Mouse (Mus musculus) forebrain, postnatal 0 days (tissue): ENCODE results near the gene Rfc4. TPM values are rescaled to one million over a fixed set of nuclear protein-coding genes. Genes with fewer than 3 reads are reported as not detected.

Experiments used
- ATAC-seq: fragments of 200-750 bp; cut with Nextera tagmentation; 2 replicates; pipeline ENCODE4 v1.8.0; 2017; ENCODE audit warnings: mild to moderate bottlenecking, moderate library complexity
- DNase-seq: peaks from one replicate; pipeline ENCODE4 v3.0.0-alpha.2; 2015
- H3K27ac ChIP-seq: fragments of 300-500 bp; sonication (generic); 2 replicates; pipeline ENCODE4 v1.5.1; 2014; ENCODE audit warnings: low read depth, mild to moderate bottlenecking, antibody characterized with exemption, low read length, moderate library complexity, mixed read lengths
- H3K27me3 ChIP-seq: fragments of 300-500 bp; sonication (generic); 2 replicates; pipeline ENCODE4 v1.6.1; 2014; ENCODE audit warnings: mild to moderate bottlenecking, low read length, mixed read lengths; ENCODE audit not compliant: insufficient read depth
- H3K36me3 ChIP-seq: fragments of 300-500 bp; sonication (generic); 2 replicates; pipeline ENCODE4 v1.6.1; 2014; ENCODE audit warnings: mild to moderate bottlenecking, moderate library complexity; ENCODE audit not compliant: insufficient read depth
- H3K4me1 ChIP-seq: fragments of 300-500 bp; sonication (generic); 2 replicates; pipeline ENCODE4 v1.6.1; 2014; ENCODE audit warnings: antibody characterized with exemption; ENCODE audit not compliant: insufficient read depth
- H3K4me2 ChIP-seq: fragments of 300-500 bp; sonication (generic); 2 replicates; pipeline ENCODE4 v1.6.1; 2014; ENCODE audit warnings: low read depth, mild to moderate bottlenecking, moderate library complexity
- H3K4me3 ChIP-seq: fragments of 300-500 bp; sonication (generic); 2 replicates; pipeline ENCODE4 v1.5.1; 2014; ENCODE audit warnings: low read depth, low read length, mixed read lengths
- H3K9ac ChIP-seq: fragments of 300-500 bp; sonication (generic); 2 replicates; pipeline ENCODE4 v1.6.1; 2014; ENCODE audit warnings: mild to moderate bottlenecking
- H3K9me3 ChIP-seq: fragments of 300-500 bp; sonication (generic); 2 replicates; pipeline ENCODE4 v1.6.1; 2016; ENCODE audit warnings: low read length
- CTCF ChIP-seq: sonication (generic); IDR thresholded peaks from 2 replicates; pipeline ENCODE4 v1.5.1; 2016; ENCODE audit warnings: antibody characterized with exemption, control low read depth, low read depth
- WGBS: fragments of 180-500 bp; shearing (Covaris S2); extraction: QIAGEN DNeasy Blood & Tissue Kit; methylation state at CpG from one replicate; pipeline ENCODE4 v1.1.7; 2014; 5-methylcytosine and 5-hydroxymethylcytosine counted together
- polyA plus RNA-seq: library from polyadenylated mRNA; unstranded; fragments of >200 nt; fragmentation: Nextera tagmentation; extraction: Ambion mirVana; gene quantifications from 2 replicates; pipeline ENCODE4 v1.2.1, GENCODE M21; 2015
- total RNA-seq: library from RNA; depleted of rRNA; stranded (reverse); fragments of >200 nt; gene quantifications from 2 replicates; pipeline ENCODE4 v1.2.3, GENCODE M21; 2014

Gene Rfc4
- total and polyA plus RNA-seq, 2 experiments from 2014 or later: 20.4 to 32.0 TPM

- no peak overlapping the region for H3K4me3 ChIP-seq
- no peak overlapping the region for H3K9ac ChIP-seq
- no peaks in the 10 kb centered on the region for H3K36me3 ChIP-seq
- DNase-seq (peak; percentile 43), ATAC-seq (peak; percentile 60; the same call in 1 of the 2 replicates)
- no peaks in the 10 kb centered on the region for H3K27me3 ChIP-seq
- TF ChIP-seq CTCF: peak; percentile 69
- H3K4me2 ChIP-seq: no peak overlapping the region
- no peak overlapping the region for H3K27ac ChIP-seq
- H3K4me1 ChIP-seq: no peaks in the 10 kb centered on the region
- WGBS: 10% methylated on average over 2 of the region's 2 CpGs
- H3K9me3 ChIP-seq: no peaks in the 10 kb centered on the region
Observed at GRCm38 (mm10) chr16:23151423-23151822, 23.9 kb upstream of the Rfc4 start.

- no peak for DNase-seq
- Histone ChIP-seq H3K4me2 (no peak overlapping the region), H3K4me3 (no peak overlapping the region), H3K36me3 (no peaks in the 10 kb centered on the region), H3K4me1 (no peaks in the 10 kb centered on the region), H3K27ac (no peak overlapping the region), H3K9me3 (no peaks in the 10 kb centered on the region), H3K9ac (no peak overlapping the region), H3K27me3 (no peaks in the 10 kb centered on the region)
- TF ChIP-seq CTCF: no peak
- 88% methylated on average over 8 of the region's 8 CpGs for WGBS
- ATAC-seq: no peak
Observed at GRCm38 (mm10) chr16:23149396-23149795, 21.9 kb upstream of the Rfc4 start.

- H3K9ac ChIP-seq: no peak overlapping the region
- no peaks in the 10 kb centered on the region for H3K4me1 ChIP-seq
- H3K4me2 ChIP-seq: no peak overlapping the region
- no peak for ATAC-seq
- no peak overlapping the region for H3K4me3 ChIP-seq
- whole genome bisulfite sequencing: 91% methylated on average over 2 of the region's 2 CpGs
- DNase-seq: no peak
- no peaks in the 10 kb centered on the region for H3K27me3 ChIP-seq
- no peaks in the 10 kb centered on the region for H3K9me3 ChIP-seq
- H3K36me3 ChIP-seq: no peaks in the 10 kb centered on the region
- no peak for TF ChIP-seq CTCF
- no peak overlapping the region for H3K27ac ChIP-seq
Observed at GRCm38 (mm10) chr16:23148936-23149335, 21.4 kb upstream of the Rfc4 start.

- DNase-seq (no peak), ATAC-seq (no peak)
- Histone ChIP-seq H3K4me3 (no peak within 1 kb of the TSS), H3K27ac (no peak within 1 kb of the TSS), H3K27me3 (no peaks in the 10 kb centered on the region), H3K9ac (no peak within 1 kb of the TSS), H3K9me3 (no peaks in the 10 kb centered on the region), H3K4me1 (no peaks in the 10 kb centered on the region), H3K36me3 (no peaks in the 10 kb centered on the region), H3K4me2 (no peak within 1 kb of the TSS)
- WGBS: 85% methylated on average over 3 of the region's 3 CpGs
- TF ChIP-seq CTCF: no peak
Observed at GRCm38 (mm10) chr16:23146280-23146679, 18.7 kb upstream of the Rfc4 start, which contains the start of gene Adipoq. Gene Adipoq (plus strand): TSS chr16:23146536.

- H3K4me1 ChIP-seq: no peaks in the 10 kb centered on the region
- no peaks in the 10 kb centered on the region for H3K36me3 ChIP-seq
- ATAC-seq (no peak), DNase-seq (no peak)
- no peak overlapping the region for H3K4me2 ChIP-seq
- no peaks in the 10 kb centered on the region for H3K27me3 ChIP-seq
- H3K9ac ChIP-seq: no peak overlapping the region
- H3K9me3 ChIP-seq: no peaks in the 10 kb centered on the region
- TF ChIP-seq CTCF: no peak
- H3K4me3 ChIP-seq: no peak overlapping the region
- 50% methylated on average over 5 of the region's 5 CpGs for WGBS
- no peak overlapping the region for H3K27ac ChIP-seq
Observed at GRCm38 (mm10) chr16:23145211-23145610, 17.7 kb upstream of the Rfc4 start.

- ATAC-seq (no peak), DNase-seq (no peak)
- WGBS: 87% methylated on average over 7 of the region's 7 CpGs
- no peak overlapping the region for H3K4me3 ChIP-seq
- no peak overlapping the region for H3K4me2 ChIP-seq
- H3K27ac ChIP-seq: no peak overlapping the region
- H3K27me3 ChIP-seq: no peaks in the 10 kb centered on the region
- no peaks in the 10 kb centered on the region for H3K4me1 ChIP-seq
- TF ChIP-seq CTCF: no peak
- H3K9ac ChIP-seq: no peak overlapping the region
- no peaks in the 10 kb centered on the region for H3K9me3 ChIP-seq
- H3K36me3 ChIP-seq: no peaks in the 10 kb centered on the region
Observed at GRCm38 (mm10) chr16:23144326-23144725, 16.8 kb upstream of the Rfc4 start.

GRCm38 (mm10) chr16:23140911-23141310 lies 13.4 kb upstream of the Rfc4 start:
- no peak overlapping the region for H3K4me3 ChIP-seq
- WGBS: 92% methylated on average over 3 of the region's 3 CpGs
- no peaks in the 10 kb centered on the region for H3K9me3 ChIP-seq
- no peaks in the 10 kb centered on the region for H3K4me1 ChIP-seq
- H3K4me2 ChIP-seq: no peak overlapping the region
- H3K9ac ChIP-seq: no peak overlapping the region
- DNase-seq (no peak), ATAC-seq (no peak)
- TF ChIP-seq CTCF: no peak
- H3K27me3 ChIP-seq: no peaks in the 10 kb centered on the region
- no peak overlapping the region for H3K27ac ChIP-seq
- no peaks in the 10 kb centered on the region for H3K36me3 ChIP-seq
